Mouse (Mus musculus) neural tube, embryonic 15.5 days (tissue): ENCODE data around the gene Plxdc1. TPM values are rescaled to one million over a fixed set of nuclear protein-coding genes. Genes with fewer than 3 reads are reported as not detected.
"Not testable (repeated sequence)": the region's sequence is repeated elsewhere in the genome, so short reads cannot be mapped to it uniquely, and the experiment has no call there.

Experiments
- ATAC-seq: fragments of 200-750 bp; cut with Nextera tagmentation; 2 replicates; pipeline ENCODE4 v1.8.0; 2017; ENCODE audit warnings: mild to moderate bottlenecking, moderate TSS enrichment, moderate library complexity; ENCODE audit not compliant: low FRiP score
- H3K27ac ChIP-seq: fragments of 300-500 bp; sonication (generic); replicated peaks from 2 replicates; pipeline ENCODE4 v1.5.1; 2015; ENCODE audit warnings: mild to moderate bottlenecking, inconsistent platforms
- H3K27me3 ChIP-seq: fragments of 300-500 bp; sonication (generic); replicated peaks from 2 replicates; pipeline ENCODE4 v1.6.1; 2015; ENCODE audit warnings: inconsistent platforms
- H3K36me3 ChIP-seq: fragments of 300-500 bp; sonication (generic); 2 replicates; pipeline ENCODE4 v1.6.1; 2015; ENCODE audit warnings: inconsistent platforms
- H3K4me1 ChIP-seq: fragments of 300-500 bp; sonication (generic); 2 replicates; pipeline ENCODE4 v1.6.1; 2015; ENCODE audit warnings: inconsistent platforms
- H3K4me2 ChIP-seq: fragments of 300-500 bp; sonication (generic); 2 replicates; pipeline ENCODE4 v1.6.1; 2015; ENCODE audit warnings: inconsistent platforms, mild to moderate bottlenecking, moderate library complexity
- H3K4me3 ChIP-seq: fragments of 300-500 bp; sonication (generic); replicated peaks from 2 replicates; pipeline ENCODE4 v1.5.1; 2015; ENCODE audit warnings: mild to moderate bottlenecking, inconsistent platforms
- H3K9ac ChIP-seq: fragments of 300-500 bp; sonication (generic); replicated peaks from 2 replicates; pipeline ENCODE4 v1.6.1; 2015; ENCODE audit warnings: mild to moderate bottlenecking, inconsistent platforms
- H3K9me3 ChIP-seq: fragments of 300-500 bp; sonication (generic); replicated peaks from 2 replicates; pipeline ENCODE4 v1.6.1; 2016; ENCODE audit warnings: inconsistent platforms
- WGBS: fragments of 180-500 bp; shearing (Covaris S2); methylation state at CpG from one replicate; pipeline ENCODE4 v1.1.7; 2015; ENCODE audit warnings: mixed read lengths; 5-methylcytosine and 5-hydroxymethylcytosine counted together
- polyA plus RNA-seq: library from polyadenylated mRNA; unstranded; fragments of >200 nt; fragmentation: Nextera tagmentation; extraction: Ambion mirVana; gene quantifications from 2 replicates; pipeline ENCODE4 v1.2.1, GENCODE M21; 2015

Plxdc1 gene
- polyA plus RNA-seq, 1 experiment from 2014 or later, result 1.1 TPM

DNA sequence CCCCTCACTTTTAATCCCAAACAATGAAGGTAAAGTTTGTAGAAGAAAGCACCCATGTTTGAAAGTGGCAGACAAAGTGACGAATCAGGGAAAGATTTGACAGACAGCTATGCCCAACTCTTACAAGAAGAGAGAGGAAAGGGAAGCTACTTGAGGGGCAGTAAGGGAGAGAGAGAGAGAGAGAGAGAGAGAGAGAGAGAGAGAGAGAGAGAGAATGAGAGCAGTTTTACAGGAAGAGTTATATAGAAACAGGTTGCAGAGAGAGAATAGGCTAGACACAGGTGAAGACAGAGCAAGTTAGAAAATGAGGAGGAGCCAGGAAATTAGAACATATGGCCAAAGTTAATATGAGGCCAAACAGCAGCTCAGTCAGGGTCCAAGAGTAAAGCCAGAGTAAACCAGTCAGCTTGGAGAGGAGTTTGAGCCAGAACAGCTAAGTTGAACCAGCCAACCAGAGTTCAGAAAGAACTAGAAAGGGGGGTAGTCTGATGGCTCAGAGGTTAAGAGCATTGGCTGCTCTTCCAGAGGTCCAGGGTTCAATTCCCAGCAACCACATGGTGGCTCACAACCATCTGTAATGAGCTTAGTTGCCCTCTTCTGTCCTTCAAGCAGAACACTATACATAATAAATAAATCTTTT lies 33.8 kb downstream of the Plxdc1 start:
- Histone ChIP-seq H3K36me3 (no peaks in the 10 kb centered on the region), H3K4me3 (no peak overlapping the region), H3K27me3 (no peaks in the 10 kb centered on the region), H3K9me3 (no peaks in the 10 kb centered on the region), H3K27ac (no peak overlapping the region), H3K9ac (no peak overlapping the region), H3K4me1 (peaks cover 23% of the 10 kb centered on the region), H3K4me2 (no peak overlapping the region)
- ATAC-seq, result no peak
- 94% methylated on average over 1 of the region's 1 CpGs for WGBS

DNA sequence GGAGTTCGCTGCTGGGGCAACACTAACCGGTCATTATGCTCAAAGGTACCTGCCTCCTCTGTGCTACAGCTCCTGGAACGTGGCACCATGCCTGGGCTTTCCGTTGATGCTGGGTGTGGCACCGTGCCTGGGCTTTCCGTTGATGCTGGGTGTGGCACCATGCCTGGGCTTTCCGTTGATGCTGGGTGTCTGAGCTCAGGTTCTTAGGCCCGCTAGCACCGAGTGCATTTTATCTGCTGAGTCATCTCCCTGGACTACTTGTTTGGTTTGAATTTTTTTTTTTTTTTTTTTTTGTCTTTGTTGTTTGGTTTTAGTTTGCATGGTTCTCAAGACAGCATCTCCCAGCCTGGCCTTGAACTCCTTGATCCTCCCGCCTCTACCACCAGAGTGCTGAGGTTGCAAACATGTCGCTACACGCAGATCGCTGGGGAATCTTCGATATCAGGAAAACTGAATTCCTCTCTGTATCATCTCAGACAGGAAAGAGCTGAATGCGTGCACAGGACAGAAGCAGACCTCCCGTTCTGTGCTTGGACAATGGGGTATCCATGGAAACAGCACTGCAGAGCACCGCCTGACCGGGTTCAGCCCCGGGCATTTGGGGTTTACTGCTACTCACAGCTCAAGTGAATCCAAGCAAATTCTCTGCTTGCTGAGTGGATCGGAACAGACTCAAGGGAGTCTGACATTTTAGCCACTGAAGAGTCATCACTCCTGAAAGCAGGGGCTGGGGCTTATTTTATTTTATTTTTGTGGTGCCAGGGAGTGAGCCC lies 36.4 kb downstream of the Plxdc1 start:
- 0 out of 2 replicates have a peak, but pooled peaks have one; percentile 66 for ATAC-seq
- Histone ChIP-seq H3K9ac (no peak overlapping the region), H3K4me3 (no peak overlapping the region), H3K4me2 (peak overlapping the region; percentile 11; the same call in 1 of the 2 replicates), H3K9me3 (no peaks in the 10 kb centered on the region), H3K27me3 (no peaks in the 10 kb centered on the region), H3K36me3 (no peaks in the 10 kb centered on the region), H3K27ac (0 out of 2 replicates have a peak overlapping the region, but pooled peaks have one; percentile 34), H3K4me1 (peaks cover 12% of the 10 kb centered on the region)
- 29% methylated on average over 20 of the region's 20 CpGs for WGBS

- Histone ChIP-seq H3K4me2 (no peak overlapping the region), H3K4me1 (peaks cover 12% of the 10 kb centered on the region), H3K9me3 (no peaks in the 10 kb centered on the region), H3K4me3 (no peak overlapping the region), H3K27ac (no peak overlapping the region), H3K9ac (no peak overlapping the region), H3K27me3 (no peaks in the 10 kb centered on the region), H3K36me3 (no peaks in the 10 kb centered on the region)
- no peak for ATAC-seq
- 14% methylated on average over 7 of the region's 7 CpGs for WGBS
Measured at GRCm38 (mm10) chr11:97947426-97947825, 38.8 kb downstream of the Plxdc1 start.

DNA sequence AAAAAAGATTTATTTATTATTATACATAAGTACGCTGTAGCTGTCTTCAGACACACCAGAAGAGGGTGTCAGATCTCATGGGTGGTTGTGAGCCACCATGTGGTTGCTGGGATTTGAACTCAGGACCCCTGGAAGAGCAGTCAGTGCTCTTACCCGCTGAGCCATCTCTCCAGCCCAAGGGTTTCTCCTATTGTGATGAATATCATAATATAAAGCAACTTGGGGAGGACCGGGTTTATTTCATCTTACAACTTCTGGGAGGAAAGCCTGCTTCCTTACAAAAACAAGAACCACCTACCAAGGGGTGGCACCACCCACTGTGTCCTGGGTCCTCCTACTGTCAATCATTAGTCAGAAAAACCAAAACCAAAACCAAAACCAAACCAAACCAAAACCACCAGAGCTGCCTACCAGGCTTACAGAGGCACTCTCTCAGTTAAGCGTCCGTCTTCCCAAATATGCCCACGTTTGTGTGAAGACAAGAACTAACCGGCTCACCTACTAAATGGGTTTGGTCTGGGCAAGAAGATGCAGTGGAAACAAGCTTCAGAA lies 40.4 kb downstream of the Plxdc1 start:
- 95% methylated on average over 7 of the region's 7 CpGs for WGBS
- ATAC-seq, result not testable (repeated sequence)

DNA sequence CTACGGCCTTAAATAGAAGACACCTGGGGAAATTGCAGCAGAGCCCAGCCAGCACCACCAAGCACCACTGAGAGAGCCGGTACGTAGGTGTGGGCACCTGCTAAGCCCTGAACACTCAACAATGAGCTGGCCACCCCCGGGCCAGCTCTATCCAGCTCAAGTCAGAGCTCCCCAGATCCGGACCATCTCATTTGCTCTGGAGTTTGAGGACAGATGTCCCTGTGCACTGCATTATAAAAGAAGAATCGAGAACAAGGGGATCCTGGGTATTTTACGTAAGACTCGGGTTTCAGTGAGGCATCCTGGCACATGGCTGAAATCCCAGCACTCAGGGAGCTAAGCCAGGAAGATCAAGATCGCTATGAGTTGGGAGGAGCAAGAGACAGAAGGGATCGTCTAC lies 41.2 kb downstream of the Plxdc1 start:
- Histone ChIP-seq H3K27ac (no peak overlapping the region), H3K9ac (no peak overlapping the region), H3K4me3 (no peak overlapping the region), H3K4me1 (peaks cover 7% of the 10 kb centered on the region), H3K9me3 (no peaks in the 10 kb centered on the region), H3K4me2 (no peak overlapping the region), H3K36me3 (no peaks in the 10 kb centered on the region), H3K27me3 (no peaks in the 10 kb centered on the region)
- ATAC-seq, result no peak
- 89% methylated on average over 10 of the region's 10 CpGs for WGBS

More for the DNA sequence above, 40.4 kb downstream of the Plxdc1 start:
- not testable (repeated sequence) for H3K27ac ChIP-seq, H3K4me3 ChIP-seq, H3K36me3 ChIP-seq, H3K27me3 ChIP-seq, H3K9ac ChIP-seq, H3K9me3 ChIP-seq, H3K4me2 ChIP-seq
- H3K4me1 ChIP-seq, result peaks cover 12% of the 10 kb centered on the region

GRCm38 (mm10) chr11:97943256-97943655 lies 43.0 kb downstream of the Plxdc1 start:
- WGBS, result 83% methylated on average over 5 of the region's 5 CpGs
- Histone ChIP-seq H3K27me3 (no peaks in the 10 kb centered on the region), H3K27ac (no peak overlapping the region), H3K4me3 (no peak overlapping the region), H3K4me1 (no peaks in the 10 kb centered on the region), H3K9ac (no peak overlapping the region), H3K36me3 (no peaks in the 10 kb centered on the region), H3K9me3 (no peaks in the 10 kb centered on the region), H3K4me2 (no peak overlapping the region)
- no peak for ATAC-seq

- Histone ChIP-seq H3K9ac (no peak overlapping the region), H3K4me3 (no peak overlapping the region), H3K4me1 (no peaks in the 10 kb centered on the region), H3K27me3 (no peaks in the 10 kb centered on the region), H3K9me3 (no peaks in the 10 kb centered on the region), H3K36me3 (no peaks in the 10 kb centered on the region), H3K27ac (no peak overlapping the region), H3K4me2 (no peak overlapping the region)
- ATAC-seq, result no peak
- WGBS, result 82% methylated on average over 15 of the region's 15 CpGs
Measured at GRCm38 (mm10) chr11:97942420-97943111, 43.7 kb downstream of the Plxdc1 start.

DNA sequence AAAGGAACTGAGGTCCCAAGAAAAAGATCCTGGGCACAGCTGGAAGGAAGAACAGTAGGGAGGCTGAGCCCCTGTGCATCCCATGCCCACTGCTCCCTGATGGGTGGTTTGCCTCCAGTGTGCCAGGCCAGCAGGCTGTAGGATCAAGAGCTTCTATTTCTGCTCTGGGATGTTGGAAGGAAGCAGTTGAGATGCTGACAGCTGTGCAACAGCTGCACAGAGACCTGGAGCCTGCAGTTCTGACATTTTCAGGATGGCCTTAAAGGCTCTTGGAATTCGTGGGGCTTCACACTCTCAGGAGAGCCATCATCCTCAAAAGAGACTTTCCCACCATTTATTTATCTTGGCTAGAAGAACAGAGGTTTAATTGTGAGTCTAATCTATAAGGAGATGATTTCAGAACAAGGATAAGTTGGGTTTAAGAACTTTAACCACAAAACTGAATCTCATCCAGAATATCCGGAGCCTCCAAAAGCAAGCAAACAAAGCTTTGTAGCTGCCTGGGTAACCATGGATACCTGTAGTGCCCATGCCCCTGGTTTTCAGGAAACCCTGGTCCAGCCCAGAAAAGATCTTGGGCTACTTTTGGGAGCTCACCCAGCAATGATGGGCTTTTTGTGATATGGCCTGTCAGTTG lies 48.7 kb downstream of the Plxdc1 start:
- no peak overlapping the region for H3K27ac ChIP-seq
- WGBS, result 58% methylated on average over 2 of the region's 2 CpGs
- ATAC-seq, result no peak
- H3K9ac ChIP-seq, result no peak overlapping the region
- H3K27me3 ChIP-seq, result no peaks in the 10 kb centered on the region
- H3K9me3 ChIP-seq, result no peaks in the 10 kb centered on the region
- no peaks in the 10 kb centered on the region for H3K4me1 ChIP-seq
- H3K4me2 ChIP-seq, result no peak overlapping the region
- no peak overlapping the region for H3K4me3 ChIP-seq
- no peaks in the 10 kb centered on the region for H3K36me3 ChIP-seq

DNA sequence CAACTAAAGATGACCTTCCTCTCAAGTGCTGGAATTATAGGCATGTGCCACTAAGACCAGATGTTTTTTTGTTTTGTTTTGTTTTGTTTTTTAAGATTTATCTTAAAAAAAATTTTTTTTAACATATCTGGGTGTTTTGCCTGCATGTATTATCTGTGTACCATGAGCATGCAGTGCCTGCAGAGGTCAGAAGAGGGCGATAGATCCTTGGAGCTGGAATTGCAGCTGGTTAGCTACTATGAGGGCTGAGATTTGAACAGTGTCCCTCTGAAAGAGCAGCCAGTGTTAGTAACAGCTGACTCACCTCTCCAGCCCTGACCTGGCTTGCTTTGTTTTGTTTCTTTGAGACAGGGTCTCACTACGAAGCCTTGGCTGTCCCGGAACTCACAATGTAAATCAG lies 49.5 kb downstream of the Plxdc1 start:
- no peak overlapping the region for H3K27ac ChIP-seq

DNA sequence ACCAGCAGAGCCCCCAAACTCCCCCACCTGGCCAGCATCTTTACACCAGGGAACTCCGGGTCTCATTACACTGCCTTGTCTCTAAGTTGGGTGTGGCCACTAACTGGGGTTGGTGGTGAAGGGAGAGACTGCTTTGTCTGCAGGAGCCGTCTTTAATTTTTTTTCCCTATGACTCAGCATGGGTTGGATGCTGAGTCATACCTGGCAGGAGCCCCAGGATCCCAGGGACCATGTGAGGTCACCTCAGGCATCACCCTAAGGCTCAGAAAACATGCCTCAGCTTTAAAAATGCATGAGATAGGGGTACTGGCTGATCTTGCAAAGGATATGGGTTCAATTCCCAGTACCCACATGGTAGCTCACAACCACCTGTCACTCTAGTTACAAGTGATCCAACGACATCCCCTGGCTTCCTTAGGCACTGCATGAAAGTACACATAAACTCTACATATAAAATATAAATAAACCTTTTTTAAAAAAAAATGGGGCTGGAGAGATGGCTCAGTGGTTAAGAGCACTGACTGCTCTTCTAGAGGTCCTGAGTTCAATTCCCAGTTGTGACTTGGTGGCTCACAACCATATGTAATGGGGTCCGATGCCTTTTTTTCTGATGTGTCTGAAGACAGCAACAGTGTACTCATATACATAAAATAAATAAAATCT lies 50.2 kb downstream of the Plxdc1 start:
- Histone ChIP-seq H3K27ac (no peak overlapping the region), H3K4me1 (no peaks in the 10 kb centered on the region), H3K4me3 (no peak overlapping the region), H3K9me3 (no peaks in the 10 kb centered on the region), H3K36me3 (no peaks in the 10 kb centered on the region), H3K27me3 (no peaks in the 10 kb centered on the region), H3K9ac (no peak overlapping the region), H3K4me2 (no peak overlapping the region)
- 65% methylated on average over 4 of the region's 4 CpGs for WGBS
- ATAC-seq, result no peak

More for the DNA sequence above, 49.5 kb downstream of the Plxdc1 start:
- Histone ChIP-seq H3K4me2 (no peak overlapping the region), H3K9ac (no peak overlapping the region), H3K4me3 (no peak overlapping the region), H3K36me3 (no peaks in the 10 kb centered on the region), H3K4me1 (no peaks in the 10 kb centered on the region), H3K27me3 (no peaks in the 10 kb centered on the region), H3K9me3 (no peaks in the 10 kb centered on the region)
- ATAC-seq, result no peak
- WGBS, result 47% methylated on average over 3 of the region's 3 CpGs

GRCm38 (mm10) chr11:97933553-97933952 lies 52.7 kb downstream of the Plxdc1 start:
- no peak overlapping the region for H3K4me2 ChIP-seq
- WGBS, result 78% methylated on average over 1 of the region's 1 CpGs

More at GRCm38 (mm10) chr11:97933553-97933952, 52.7 kb downstream of the Plxdc1 start:
- ATAC-seq, result no peak
- Histone ChIP-seq H3K27ac (no peak overlapping the region), H3K36me3 (no peaks in the 10 kb centered on the region), H3K4me1 (no peaks in the 10 kb centered on the region), H3K9ac (no peak overlapping the region), H3K4me3 (no peak overlapping the region), H3K27me3 (no peaks in the 10 kb centered on the region), H3K9me3 (no peaks in the 10 kb centered on the region)
